Mouse (Mus musculus): ENCODE data around the gene Nos1ap.

Nos1ap gene

DNA sequence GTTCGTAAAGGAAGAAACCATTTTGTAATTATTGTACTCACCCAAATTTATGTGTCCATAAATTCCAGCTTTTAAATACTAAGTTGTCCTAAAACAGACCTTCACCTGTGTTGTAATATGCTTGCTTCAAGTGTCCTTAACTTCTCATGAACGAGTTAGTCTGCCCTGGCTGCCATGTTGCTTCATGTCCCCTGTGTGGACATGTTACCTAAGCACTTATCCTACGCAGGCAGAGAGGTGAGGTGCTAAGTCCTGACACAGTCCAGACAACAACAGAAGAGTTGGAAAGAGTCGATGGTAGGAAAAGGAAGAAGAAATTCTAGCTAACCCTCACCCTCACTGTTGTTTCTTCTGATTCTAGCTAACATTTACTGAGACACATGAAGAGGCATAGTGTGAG is 43.4 kb downstream of the Nos1ap start:
- no peak for DNase-seq (ENCODE audit: low spot score in 2 of 2)

DNA sequence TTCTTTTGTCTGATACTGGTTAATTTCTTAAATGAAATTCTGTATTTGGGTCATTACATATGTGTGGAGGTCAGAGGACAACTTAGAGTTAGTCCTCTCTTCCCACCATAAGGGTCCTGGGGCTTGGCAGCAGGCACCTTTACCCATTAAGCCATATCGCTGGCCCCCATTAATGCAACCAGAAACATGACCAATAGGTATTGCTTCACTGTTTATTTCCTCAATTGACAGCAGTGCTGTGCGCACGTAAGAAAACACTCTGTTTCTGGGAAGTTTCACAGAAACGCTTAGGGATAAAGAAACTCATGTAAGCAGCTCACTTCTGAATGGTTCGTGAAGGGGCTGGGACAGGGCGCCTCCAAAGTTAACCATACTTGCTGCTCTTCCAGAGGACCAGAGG is 44.4 kb downstream of the Nos1ap start:
- no peak for DNase-seq (ENCODE audit: low spot score in 2 of 2)

DNA sequence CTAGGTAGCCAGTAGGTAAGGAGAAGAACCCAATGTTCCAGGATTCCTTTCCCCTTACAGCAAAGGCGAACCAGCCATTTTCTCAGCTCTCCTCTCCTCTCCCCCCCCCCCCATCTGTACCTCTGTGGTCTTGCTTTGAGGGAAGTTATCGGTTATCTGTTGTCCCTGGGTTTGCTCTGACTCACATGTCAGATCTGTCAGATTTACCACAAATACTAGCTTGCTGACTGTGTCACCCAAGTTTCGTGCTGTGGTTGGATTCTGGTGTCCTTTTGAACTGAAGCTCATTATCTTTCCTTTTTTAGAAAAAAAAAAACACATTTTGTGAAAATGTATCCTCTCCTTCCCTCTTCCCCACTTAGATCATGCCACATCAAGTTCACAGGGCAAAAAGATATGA is 50.2 kb downstream of the Nos1ap start:
- no peak for DNase-seq (ENCODE audit: low spot score in 2 of 2)

DNA sequence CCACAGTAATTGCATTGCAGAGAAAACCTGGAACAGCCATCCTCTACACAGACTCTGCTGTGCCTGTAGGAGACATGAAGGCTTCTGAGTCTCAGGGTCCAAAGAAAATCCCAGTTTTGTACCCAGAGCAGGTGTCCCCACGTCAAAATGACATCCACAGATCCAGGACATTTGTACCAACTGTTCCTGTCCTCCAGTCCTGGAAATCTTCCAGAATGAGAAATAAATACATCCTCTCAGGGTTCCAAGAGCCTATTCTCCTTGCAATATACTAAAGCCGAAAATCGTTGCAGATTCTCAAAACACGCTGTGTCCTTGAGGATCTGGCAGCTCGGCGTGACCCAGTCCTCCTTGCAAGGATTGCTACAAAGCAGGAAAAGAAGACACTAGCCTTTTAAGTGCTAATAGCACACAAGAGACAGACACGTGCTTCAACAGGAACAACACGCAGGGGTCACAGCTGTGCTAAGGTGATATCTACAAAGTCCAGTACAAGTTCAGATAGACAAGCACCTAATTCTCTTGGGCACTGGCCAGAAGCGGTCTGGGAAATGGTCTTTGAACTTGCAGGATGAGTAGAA is 51.1 kb downstream of the Nos1ap start:
- no peak for DNase-seq (ENCODE audit: low spot score in 2 of 2)

DNA sequence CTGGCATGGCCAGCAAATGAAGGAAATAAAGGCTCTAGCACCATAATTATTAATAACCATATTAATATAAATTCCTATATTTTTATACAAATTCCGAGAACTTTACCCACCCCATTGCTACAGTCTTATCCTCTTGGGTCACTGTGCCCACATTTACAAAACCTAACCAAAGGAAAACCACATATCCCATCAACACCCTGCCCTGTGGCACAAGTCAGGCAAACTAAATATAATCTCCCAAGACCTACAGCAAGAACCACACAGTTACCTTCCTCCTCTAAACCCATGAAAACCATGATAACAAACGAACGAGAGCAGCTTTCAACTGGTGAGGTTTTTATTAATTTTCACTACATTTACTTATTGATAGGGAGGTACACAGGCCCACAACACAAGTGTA is 53.3 kb downstream of the Nos1ap start:
- DNase-seq (ENCODE audit: low spot score in 2 of 2): no peak

DNA sequence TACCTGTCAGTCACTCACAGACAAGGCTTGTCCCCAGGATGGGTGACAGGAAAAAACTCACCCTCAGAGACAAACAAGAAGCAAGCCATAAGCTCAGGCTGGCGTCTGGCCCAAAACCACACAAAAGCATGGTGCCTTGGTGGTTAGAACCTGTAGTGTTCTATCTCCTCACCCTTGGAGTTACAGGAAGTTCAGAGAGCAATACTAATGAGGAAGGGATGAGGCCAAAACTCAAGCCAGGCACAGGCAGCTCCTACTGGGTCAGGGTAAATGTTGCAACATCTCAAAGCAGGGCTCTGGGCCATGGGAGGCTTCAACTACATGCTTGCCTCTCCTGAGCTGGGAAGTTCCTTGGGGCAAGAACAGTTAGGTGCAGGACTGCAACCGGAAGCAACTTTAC is 54.4 kb downstream of the Nos1ap start:
- DNase-seq (ENCODE audit: low spot score in 2 of 2): no peak

DNA sequence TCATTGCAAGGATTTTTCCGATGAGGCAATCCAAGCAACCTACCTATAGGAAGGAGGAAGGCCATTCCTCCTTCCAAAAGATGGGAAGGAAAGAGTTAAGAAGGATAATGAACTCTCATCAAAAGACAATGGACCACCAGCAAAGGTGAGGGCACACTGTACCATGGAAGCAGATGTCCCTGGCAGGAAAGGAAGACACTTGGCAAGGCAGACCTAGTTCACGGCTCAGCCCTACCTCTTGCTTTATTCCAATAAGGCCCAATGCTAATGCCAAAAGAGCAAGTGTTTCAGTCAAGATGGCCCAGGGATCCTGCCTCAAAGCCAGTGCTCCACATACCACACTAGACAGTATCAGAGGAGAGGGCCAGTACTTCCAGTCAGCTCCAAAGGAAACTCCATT is 58.4 kb downstream of the Nos1ap start:
- no peak for DNase-seq (ENCODE audit: low spot score in 2 of 2)

DNA sequence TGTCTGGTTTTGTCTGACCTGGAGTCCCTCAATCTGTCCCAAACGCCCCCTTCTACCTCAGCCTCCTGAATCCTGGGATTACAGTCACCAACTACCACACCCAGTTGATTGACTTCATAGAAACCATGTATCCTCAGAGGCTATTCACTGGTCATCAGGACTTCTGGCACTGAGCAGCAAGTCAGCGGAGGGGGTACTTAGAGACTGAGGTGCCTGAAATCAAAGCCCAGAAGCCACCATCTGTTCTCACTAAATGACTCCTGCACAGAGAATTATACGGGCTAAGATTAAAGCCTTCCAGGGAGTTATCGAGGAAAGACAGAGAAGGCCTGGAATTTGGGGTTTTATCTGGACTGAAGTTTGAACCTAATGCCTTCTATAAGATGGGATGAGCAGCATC is 59.2 kb downstream of the Nos1ap start:
- DNase-seq (ENCODE audit: low spot score in 2 of 2): no peak

DNA sequence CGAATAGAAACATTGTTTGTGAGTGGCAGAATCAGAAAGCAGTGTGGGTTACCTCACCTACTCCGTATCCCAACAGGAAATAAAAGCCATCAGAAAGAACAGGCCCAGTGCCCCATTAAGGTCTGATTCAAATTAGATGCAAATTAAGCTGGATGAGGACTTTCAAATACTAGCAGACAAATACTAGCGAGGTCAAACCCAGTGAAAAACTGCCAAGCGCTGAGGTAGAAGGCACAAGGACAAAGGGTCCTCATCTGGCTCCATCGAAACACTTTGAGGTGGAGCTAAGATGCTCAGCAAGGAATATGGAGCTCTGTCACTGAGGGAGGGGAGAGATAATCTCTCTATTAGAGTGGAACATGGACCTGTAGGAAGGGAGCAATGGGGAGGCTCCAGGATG is 66.8 kb downstream of the Nos1ap start:
- no peak for DNase-seq (ENCODE audit: low spot score in 2 of 2)

DNA sequence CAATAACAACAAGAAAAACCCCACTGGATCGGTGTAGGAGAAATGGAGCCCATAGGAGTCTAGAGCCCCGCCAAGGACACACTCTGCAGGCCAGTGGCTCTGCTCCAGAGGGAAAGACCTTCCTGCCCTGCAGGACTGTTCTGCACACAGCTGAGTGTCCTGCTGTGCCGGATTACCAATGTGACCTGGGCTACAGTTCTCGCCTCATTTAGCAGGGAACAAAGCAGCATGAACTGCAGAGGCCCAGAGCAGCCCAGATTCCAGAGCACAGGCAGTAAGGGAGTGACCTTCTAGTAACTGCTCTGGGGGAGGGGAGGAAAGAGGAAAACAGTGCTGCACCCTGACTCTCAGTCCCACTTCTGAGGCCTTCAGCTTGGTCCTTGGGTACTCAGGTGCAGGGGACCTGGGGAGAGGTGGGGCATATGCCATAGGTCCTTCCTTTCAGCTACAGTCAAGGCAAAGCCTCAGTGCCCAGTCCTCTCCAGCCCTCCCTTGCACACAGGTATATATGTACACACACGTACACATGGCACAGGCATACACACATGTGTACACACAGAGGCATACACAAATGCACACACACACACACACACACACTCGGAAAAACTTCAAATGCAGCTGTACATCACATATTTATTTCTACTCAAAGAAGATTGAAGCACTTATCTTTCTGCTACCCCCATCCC is 68.0 kb downstream of the Nos1ap start:
- no peak for DNase-seq (ENCODE audit: low spot score in 2 of 2)

DNA sequence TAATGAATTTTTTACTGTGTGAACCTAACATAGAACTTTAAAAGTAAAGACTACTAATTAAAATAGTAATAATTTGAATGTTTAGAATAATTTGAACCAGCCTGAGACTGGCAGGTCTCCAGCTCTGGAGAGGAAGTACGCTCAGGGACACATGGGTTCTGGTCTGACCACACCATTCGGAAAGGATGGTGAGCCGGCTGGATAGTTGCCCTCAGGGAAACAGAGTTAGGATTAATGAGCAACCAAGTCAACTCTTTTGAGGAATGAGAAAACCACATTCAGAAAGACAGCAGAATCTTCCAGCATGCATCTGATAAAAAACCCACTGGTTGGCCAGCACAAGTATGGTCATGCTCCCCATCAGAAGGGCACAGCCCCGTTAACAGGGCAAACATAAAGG is 69.5 kb downstream of the Nos1ap start:
- no peak for DNase-seq (ENCODE audit: low spot score in 2 of 2)

DNA sequence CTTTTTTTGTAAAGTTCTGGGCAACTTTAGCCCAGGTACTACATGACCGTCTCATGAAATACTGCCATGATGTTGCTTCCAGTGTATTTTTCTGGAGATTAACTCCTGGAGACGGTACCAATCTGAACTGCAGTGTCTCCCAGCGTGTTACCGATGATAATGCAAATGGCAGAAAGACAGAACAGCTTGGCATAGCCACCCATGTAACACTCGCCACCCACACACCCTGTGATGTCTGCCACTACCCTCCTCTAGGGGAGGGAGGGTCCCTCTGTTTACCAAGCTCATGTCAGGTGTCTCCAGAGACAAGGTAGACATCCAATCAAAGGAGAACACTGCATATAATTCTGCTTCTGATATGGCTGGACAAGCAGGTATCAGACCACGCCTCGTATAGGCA is 70.0 kb downstream of the Nos1ap start:
- no peak for DNase-seq (ENCODE audit: low spot score in 2 of 2)

DNA sequence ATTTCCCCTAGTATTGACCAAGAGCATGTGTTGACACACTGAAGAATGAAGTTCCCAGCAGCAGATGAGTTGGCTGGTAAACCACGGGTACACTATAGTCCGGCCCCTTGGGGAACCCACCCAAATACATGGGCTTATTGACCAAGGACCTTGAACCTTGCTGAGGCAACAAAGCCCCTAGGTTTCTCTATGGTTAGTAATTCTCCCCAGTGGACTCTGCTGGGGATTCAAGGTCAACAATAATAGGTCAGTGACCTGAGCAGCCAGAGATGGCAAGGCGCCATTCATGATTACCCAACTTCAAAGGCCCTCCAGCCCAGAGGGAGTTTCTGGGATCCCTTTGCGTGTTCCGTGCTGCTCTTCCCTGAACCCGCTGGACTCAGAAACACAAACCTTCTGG is 73.5 kb downstream of the Nos1ap start:
- no peak for DNase-seq (ENCODE audit: low spot score in 2 of 2)

DNA sequence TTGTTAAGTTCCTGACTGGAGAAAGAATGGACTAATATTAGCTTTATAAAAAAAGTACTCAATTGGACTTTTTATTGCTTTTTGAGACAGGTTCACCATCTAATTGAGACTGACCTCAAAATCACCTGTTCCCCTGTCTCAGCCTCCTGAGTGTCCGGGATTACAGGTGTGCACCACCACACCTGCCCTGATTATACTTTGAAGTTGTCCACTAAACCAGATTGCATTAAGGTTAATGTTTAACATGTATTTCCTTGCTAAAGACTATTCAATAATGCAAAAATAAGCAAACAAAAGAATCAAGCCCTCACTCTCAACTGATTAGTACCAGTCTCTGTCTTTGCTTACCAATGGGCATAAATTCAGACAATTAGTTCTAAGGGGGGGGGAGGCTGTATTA is 74.2 kb downstream of the Nos1ap start:
- DNase-seq (ENCODE audit: low spot score in 2 of 2): no peak

DNA sequence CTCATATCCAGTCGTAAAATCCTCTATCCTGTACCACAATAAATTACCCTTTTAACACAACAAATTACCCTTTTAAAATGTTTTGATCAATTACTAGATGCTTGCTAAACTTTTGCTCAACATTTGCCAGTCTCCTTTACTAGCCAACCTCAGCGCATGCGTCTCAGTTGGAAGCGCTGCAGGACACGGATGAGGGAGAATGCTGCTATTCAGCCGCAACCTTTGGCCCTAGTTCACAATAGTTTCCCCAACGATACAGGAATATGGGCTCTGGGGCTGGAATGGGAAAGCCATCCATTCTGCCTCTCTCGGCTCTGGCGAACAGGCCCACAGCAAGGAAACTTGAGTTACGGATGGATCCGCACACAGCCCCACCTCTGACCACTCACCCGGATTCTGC is 75.4 kb downstream of the Nos1ap start:
- no peak for DNase-seq (ENCODE audit: low spot score in 2 of 2)

DNA sequence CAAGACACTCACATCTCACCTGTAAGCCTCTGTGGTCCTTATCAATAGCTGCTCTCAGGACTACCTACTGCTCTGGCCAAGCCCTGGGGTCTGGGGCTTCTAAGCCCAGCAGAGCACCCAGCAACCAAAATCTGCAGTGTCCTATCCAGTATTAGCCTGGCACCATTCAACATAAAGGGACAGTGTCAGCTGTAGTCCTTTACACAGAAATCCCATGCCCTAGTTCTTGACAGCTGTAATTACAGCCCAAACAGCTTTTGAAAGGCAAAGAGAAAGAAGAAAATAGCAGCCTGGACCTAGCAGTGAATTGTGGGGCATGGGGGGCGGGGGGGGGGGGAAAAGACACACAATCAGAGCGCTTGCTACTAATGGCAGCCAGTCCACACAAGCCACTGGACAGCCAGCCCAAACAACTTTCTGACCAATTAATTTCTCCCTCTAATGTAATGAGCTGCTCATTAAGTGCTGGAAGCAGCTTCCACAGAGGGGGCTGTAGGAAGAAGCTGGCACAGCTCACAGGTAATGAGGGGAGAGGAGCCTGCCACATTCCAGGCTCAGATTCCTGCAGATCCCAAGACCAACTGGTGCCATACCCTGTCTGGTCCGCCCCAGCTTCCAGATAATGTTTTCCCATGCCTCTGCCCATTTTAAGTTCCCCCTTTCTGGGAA is 77.1 kb downstream of the Nos1ap start:
- no peak for DNase-seq (ENCODE audit: low spot score in 2 of 2)

DNA sequence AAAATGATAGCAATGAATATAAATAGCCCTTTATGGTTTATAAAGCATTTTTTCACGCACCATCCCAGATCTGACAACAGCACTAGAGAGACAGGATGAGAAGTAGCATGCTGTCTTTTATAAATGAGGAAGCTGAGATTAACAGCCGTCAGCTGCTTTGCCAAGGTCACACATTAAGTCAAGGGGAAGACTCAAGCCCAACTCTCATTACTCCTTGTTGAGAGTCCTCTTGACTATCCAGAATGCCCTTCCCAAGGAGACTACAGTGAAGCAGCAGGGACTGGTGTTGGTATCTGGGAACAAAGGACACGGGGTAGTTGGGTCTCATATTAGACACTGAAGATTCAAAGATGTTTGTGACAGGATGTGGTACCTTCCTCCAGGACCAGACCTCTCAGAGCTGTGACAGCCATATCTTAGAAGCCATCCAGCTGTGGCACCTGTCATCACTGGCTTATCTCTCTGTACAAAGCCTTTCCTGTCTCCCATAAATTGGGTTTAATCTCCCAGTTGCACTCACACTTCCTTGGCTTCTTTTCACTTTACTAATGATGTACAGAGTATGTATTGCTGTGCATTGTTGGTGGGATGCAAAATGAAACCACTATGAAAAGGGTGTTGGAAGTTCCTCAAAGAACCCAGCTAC is 78.9 kb downstream of the Nos1ap start:
- DNase-seq (ENCODE audit: low spot score in 2 of 2): no peak

DNA sequence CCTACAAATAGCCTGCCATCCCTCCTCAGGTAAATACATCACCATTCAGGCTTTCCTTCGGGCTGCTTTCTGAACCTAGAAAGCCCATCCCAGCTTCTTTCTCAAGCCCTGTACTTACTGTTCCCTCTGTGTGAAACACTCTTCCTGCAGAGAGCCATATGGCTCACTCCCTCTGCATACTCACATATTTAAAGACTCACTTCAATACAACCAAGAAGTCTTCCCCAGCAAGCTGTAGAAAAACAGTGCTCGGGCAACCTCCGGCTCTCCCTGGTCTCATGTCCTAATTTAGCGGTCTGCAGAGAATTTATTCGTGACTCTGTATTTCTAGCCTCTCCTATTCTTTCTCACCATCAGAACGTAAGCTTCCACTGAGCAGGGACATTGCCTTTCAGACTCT is 83.4 kb downstream of the Nos1ap start:
- DNase-seq (ENCODE audit: low spot score in 2 of 2): no peak

DNA sequence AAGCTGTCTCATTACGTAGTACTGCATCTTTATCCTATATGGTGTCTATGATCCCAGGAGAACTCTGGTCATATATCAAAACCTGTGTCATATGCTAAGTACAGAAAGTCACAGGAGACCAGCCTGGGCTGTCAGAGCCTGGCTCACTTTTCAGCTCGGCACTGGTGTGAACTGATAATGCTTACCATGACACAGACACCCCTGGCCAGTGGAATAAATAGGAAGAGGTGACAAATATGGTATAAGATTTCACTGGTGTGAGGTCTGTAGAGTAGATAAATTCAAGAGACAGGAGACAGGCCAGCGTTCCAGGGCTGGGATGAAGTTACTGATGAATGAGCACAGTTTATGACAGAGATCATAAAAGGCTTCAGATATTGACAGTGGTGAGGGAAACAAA is 84.6 kb downstream of the Nos1ap start:
- no peak for DNase-seq (ENCODE audit: low spot score in 2 of 2)

DNA sequence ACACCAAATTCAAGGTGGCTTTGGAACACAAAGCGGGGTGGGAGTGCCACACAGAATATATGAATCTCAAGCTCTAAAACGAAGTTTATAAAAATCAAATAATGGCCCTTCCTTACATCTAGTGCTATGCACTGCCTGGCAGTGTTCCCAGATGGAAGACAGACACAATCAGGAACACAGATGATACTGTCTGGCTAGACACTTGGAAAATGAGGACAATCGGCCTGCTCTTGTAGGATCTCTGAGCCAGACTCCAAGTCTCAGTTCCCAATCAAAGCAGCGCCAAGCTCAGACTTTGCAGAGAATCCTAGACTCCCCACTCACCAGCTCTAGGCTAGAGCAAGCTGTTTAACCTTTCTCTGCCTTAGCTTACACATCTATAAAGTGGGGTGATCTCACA is 85.3 kb downstream of the Nos1ap start:
- DNase-seq (ENCODE audit: low spot score in 2 of 2): no peak

DNA sequence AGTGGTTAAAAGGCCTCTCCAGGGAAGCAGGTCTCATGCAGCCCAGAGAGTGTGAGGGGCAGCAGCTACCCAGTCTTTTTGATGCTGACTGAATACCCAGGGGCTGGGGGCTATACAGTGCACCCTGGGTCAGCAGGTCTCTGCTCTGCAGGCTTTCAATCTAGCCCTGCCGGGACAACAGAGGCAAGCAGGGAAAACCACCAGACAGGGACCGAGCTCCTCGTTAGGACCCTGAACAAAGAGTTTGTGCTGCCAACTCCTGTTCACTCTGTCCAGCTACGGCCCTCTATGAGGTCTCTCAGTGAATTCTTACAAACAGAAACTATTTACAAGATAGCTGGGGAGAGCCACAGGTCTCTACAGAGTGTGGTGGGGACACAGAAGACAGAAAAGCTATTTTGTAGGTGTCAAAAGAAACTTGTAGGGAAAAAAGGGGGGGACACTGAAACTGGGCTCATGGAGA is 86.4 kb downstream of the Nos1ap start:
- DNase-seq (ENCODE audit: low spot score in 2 of 2): no peak

DNA sequence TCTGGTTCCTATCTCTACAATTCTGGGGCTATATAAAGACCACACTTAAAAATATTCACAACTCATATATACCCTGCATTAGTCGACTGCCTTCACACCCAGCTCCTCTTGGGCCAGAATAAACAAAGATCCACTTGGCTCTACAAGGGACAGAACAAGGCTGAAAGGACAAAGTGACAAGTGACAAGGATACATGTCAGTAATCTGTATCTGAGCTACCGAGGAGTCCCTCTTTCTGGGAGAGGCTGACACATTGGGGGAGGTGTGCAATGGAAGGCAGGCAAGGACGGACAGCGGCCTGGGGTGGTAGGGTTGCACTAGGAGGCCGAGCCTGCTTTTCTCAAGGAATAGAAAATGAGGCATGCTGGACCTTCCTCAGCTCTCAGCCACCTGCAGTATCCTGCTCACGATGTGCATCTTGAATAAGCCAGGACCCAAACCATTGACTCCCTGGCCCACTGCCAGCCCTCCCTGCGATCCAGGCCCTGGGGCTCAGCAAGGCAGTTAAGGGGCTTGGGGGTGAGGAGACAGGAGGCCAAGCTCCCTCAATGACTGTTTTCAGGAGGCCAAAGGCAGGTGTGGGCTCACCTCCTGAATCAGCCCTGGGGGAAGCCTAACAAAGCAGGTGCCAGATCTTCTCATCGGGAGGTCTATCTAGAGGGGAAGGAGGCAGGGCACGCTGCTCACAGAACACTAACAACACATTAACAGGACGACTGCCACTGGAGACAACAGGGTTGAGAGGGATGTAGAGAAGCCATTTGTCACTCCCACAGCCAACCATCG is 87.0 kb downstream of the Nos1ap start:
- no peak for DNase-seq (ENCODE audit: low spot score in 2 of 2)

Measured in thymus, postnatal 10 days (tissue).